Mouse (Mus musculus) liver, embryonic 13.5 days (tissue): ENCODE data around the gene Mus81. TPM values are rescaled to one million over a fixed set of nuclear protein-coding genes. Genes with fewer than 3 reads are reported as not detected.

Experiments used
- ATAC-seq: fragments of 200-750 bp; cut with Nextera tagmentation; 2 replicates; pipeline ENCODE4 v1.8.0; 2017; ENCODE audit warnings: low read depth, mild to moderate bottlenecking, moderate number of reproducible peaks, moderate library complexity
- DNase-seq: peaks from one replicate; pipeline ENCODE4 v3.0.0; 2022
- H3K27ac ChIP-seq: fragments of 300-500 bp; sonication (generic); 2 replicates; pipeline ENCODE4 v1.5.1; 2015; ENCODE audit warnings: moderate library complexity, mild to moderate bottlenecking, inconsistent platforms
- H3K27me3 ChIP-seq: fragments of 300-500 bp; sonication (generic); 2 replicates; pipeline ENCODE4 v1.6.1; 2015; ENCODE audit warnings: mild to moderate bottlenecking, inconsistent platforms
- H3K36me3 ChIP-seq: fragments of 300-500 bp; sonication (generic); 2 replicates; pipeline ENCODE4 v1.6.1; 2015; ENCODE audit warnings: mild to moderate bottlenecking, inconsistent platforms
- H3K4me1 ChIP-seq: fragments of 300-500 bp; sonication (generic); replicated peaks from 2 replicates; pipeline ENCODE4 v1.6.1; 2015; ENCODE audit warnings: inconsistent platforms
- H3K4me2 ChIP-seq: fragments of 300-500 bp; sonication (generic); 2 replicates; pipeline ENCODE4 v1.6.1; 2015; ENCODE audit warnings: inconsistent platforms, mild to moderate bottlenecking, moderate library complexity
- H3K4me3 ChIP-seq: fragments of 300-500 bp; sonication (generic); replicated peaks from 2 replicates; pipeline ENCODE4 v1.5.1; 2015; ENCODE audit warnings: mild to moderate bottlenecking, inconsistent platforms
- H3K9ac ChIP-seq: fragments of 300-500 bp; sonication (generic); 2 replicates; pipeline ENCODE4 v1.6.1; 2015; ENCODE audit warnings: mild to moderate bottlenecking, inconsistent platforms
- H3K9me3 ChIP-seq: fragments of 300-500 bp; sonication (generic); replicated peaks from 2 replicates; pipeline ENCODE4 v1.6.1; 2016; ENCODE audit warnings: inconsistent platforms
- WGBS: fragments of 180-500 bp; shearing (Covaris S2); methylation state at CpG from one replicate; pipeline ENCODE4 v1.1.7; 2015; ENCODE audit not compliant: insufficient replicate concordance; 5-methylcytosine and 5-hydroxymethylcytosine counted together
- polyA plus RNA-seq: library from polyadenylated mRNA; unstranded; fragments of >200 nt; fragmentation: Nextera tagmentation; extraction: Ambion mirVana; gene quantifications from 2 replicates; pipeline ENCODE4 v1.2.1, GENCODE M21; 2015

Mus81 gene
- polyA plus RNA-seq, 1 experiment from 2014 or later: 16.3 TPM

DNA sequence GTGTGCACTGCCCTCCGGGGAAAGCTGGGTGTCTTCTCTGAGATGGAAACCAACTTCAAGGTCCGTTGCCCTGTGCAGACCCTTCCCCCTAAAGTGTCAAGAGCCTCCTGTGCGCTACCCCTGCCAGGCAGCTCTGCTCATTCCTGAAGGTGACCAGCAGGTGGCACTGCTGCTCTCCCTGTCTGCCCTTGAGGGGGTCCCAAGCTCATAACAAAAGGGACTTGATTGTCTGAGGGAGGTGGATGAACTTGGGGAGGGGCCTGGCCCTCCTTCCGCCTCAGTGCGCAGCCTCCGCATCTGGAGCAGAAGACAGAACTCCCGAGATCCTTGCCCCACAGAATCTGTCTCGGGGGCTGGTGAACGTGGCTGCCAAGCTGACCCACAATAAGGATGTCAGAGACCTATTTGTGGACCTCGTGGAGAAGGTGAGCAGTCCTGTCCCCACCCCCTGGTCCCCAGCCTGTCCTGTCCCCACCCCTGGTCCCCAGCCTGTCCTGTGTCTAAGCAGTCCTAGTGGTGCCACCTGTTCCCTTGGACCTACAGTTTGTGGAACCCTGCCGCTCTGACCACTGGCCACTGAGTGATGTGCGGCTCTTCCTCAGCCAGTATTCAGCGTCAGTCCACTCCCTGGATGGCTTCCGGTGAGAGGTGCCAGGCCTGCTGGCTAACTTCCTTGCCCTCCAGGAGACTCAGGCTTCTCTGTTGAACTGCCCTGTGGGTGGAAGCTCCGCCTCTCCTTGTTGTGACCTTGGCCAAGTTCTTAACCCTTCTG is 24.2 kb downstream of the Mus81 start:
- Histone ChIP-seq H3K9me3 (no peaks in the 10 kb centered on the region), H3K27me3 (no peaks in the 10 kb centered on the region), H3K4me2 (no peak overlapping the region), H3K27ac (no peak overlapping the region), H3K9ac (no peak overlapping the region), H3K4me1 (peaks cover 34% of the 10 kb centered on the region), H3K4me3 (no peak overlapping the region), H3K36me3 (peaks cover 53% of the 10 kb centered on the region)
- ATAC-seq (no peak), DNase-seq (no peak)
- WGBS: 63% methylated on average over 15 of the region's 15 CpGs

DNA sequence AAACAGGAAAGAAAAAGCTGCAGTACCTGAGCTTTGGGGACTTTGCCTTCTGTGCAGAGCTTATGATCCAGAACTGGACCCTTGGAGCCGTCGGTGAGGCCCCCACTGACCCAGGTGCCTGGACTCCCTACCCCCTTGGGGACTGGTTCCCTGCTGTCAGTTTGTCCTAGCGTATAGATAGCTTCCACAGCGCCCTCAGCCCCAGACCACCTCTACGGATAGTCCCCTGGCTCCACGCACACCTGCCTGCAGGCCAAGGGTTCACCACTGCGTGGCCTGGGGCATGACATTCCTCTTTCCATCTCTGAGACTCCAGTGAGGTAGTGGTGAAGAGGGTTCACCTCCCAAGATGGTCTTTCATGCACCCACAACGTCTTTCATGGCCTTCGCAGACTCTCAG is 25.0 kb downstream of the Mus81 start:
- 82% methylated on average over 9 of the region's 9 CpGs for WGBS

GRCm38 (mm10) chr19:5461411-5461810 is 26.8 kb downstream of the Mus81 start:
- Histone ChIP-seq H3K9ac (peak overlapping the region; percentile 82), H3K27me3 (0 out of 2 replicates have a peak, but pooled peaks cover 2% of the 10 kb centered on the region), H3K4me1 (peaks cover 47% of the 10 kb centered on the region), H3K4me2 (peak overlapping the region; percentile 88), H3K36me3 (peaks cover 41% of the 10 kb centered on the region), H3K27ac (no peak overlapping the region), H3K4me3 (peak overlapping the region; percentile 75), H3K9me3 (no peaks in the 10 kb centered on the region)
- DNase-seq (no peak), ATAC-seq (no peak)
- whole genome bisulfite sequencing: 79% methylated on average over 6 of the region's 6 CpGs

More for the DNA sequence above, 25.0 kb downstream of the Mus81 start:
- ATAC-seq (no peak), DNase-seq (no peak)
- Histone ChIP-seq H3K9me3 (no peaks in the 10 kb centered on the region), H3K4me1 (peaks cover 33% of the 10 kb centered on the region), H3K36me3 (peaks cover 53% of the 10 kb centered on the region), H3K27me3 (no peaks in the 10 kb centered on the region), H3K4me2 (no peak overlapping the region), H3K4me3 (no peak overlapping the region), H3K27ac (no peak overlapping the region), H3K9ac (no peak overlapping the region)

DNA sequence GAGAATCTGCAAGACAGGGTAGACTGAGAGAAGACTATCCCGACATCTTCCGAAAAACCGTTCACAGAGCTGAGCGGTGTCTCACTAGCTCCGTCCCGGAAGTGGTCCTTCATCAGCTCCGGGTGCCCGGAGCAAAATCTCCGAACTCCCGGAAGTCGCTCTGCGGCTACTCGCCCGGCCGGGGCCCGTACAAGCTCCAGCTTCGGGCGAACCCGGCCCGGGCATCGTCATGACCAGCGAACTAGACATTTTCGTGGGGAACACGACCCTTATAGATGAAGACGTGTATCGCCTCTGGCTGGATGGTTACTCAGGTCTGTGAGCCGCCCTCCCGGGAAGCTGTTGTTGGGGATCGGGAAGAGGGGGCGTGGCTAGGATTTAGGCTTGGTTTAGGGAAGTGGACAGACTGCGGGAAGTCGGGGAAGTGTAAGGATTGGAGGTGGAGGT is 27.7 kb downstream of the Mus81 start, which contains the start of gene Fibp:
Gene Fibp, plus strand, starts transcription at position 151 of the 447 bp plus-strand sequence.
- peaks cover 31% of the 10 kb centered on the region for H3K36me3 ChIP-seq
- 0 out of 2 replicates have a peak, but pooled peaks cover 6% of the 10 kb centered on the region for H3K27me3 ChIP-seq
- H3K9me3 ChIP-seq: no peaks in the 10 kb centered on the region
- DNase-seq (peak; percentile 80), ATAC-seq (peak; percentile 72)
- peak within 1 kb of the TSS; percentile 88 for H3K4me2 ChIP-seq
- H3K4me1 ChIP-seq: peaks cover 56% of the 10 kb centered on the region
- H3K27ac ChIP-seq: peak within 1 kb of the TSS; percentile 56; the same call in 1 of the 2 replicates
- H3K4me3 ChIP-seq: peak within 1 kb of the TSS; percentile 75
- peak within 1 kb of the TSS; percentile 82 for H3K9ac ChIP-seq
- under 1% methylated on average over 32 of the region's 32 CpGs for WGBS

GRCm38 (mm10) chr19:5459896-5460295 is 28.3 kb downstream of the Mus81 start:
- DNase-seq: no peak
- H3K4me1 ChIP-seq: peaks cover 62% of the 10 kb centered on the region

DNA sequence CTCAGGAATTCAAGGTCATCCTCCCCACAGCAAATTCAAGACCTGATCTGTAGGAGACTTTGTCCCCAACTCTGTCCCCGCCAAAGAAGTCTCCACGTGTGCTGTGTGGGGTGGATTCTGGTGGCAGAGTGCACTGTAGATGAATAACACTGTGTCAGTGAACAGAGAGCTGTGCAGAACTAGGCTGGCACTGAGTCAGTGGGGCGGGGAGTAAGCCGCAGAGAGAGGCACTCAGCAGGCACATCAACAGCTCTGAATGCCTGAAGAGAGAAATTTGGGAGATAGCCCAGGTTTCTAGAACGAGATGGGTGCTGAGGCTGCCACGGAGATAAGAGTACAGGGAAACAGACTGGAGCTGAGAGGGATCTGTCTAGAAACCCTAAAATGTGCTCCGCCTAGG is 29.2 kb downstream of the Mus81 start:
- no peak overlapping the region for H3K9ac ChIP-seq
- H3K27me3 ChIP-seq: 0 out of 2 replicates have a peak, but pooled peaks cover 6% of the 10 kb centered on the region
- ATAC-seq: no peak
- DNase-seq: no peak
- peak overlapping the region; percentile 6; the same call in 1 of the 2 replicates for H3K4me2 ChIP-seq
- peaks cover 17% of the 10 kb centered on the region for H3K36me3 ChIP-seq
- peaks cover 63% of the 10 kb centered on the region for H3K4me1 ChIP-seq
- no peaks in the 10 kb centered on the region for H3K9me3 ChIP-seq
- WGBS: 59% methylated on average over 7 of the region's 7 CpGs
- no peak overlapping the region for H3K4me3 ChIP-seq
- no peak overlapping the region for H3K27ac ChIP-seq

More at GRCm38 (mm10) chr19:5459896-5460295, 28.3 kb downstream of the Mus81 start:
- H3K9me3 ChIP-seq: no peaks in the 10 kb centered on the region
- 0 out of 2 replicates have a peak, but pooled peaks cover 6% of the 10 kb centered on the region for H3K27me3 ChIP-seq
- peaks cover 26% of the 10 kb centered on the region for H3K36me3 ChIP-seq
- 30% methylated on average over 3 of the region's 3 CpGs for WGBS
- H3K4me3 ChIP-seq: peak overlapping the region; percentile 75
- H3K27ac ChIP-seq: no peak overlapping the region; the same call in 1 of the 2 replicates
- peak overlapping the region; percentile 88 for H3K4me2 ChIP-seq
- H3K9ac ChIP-seq: peak overlapping the region; percentile 82
- ATAC-seq: no peak

DNA sequence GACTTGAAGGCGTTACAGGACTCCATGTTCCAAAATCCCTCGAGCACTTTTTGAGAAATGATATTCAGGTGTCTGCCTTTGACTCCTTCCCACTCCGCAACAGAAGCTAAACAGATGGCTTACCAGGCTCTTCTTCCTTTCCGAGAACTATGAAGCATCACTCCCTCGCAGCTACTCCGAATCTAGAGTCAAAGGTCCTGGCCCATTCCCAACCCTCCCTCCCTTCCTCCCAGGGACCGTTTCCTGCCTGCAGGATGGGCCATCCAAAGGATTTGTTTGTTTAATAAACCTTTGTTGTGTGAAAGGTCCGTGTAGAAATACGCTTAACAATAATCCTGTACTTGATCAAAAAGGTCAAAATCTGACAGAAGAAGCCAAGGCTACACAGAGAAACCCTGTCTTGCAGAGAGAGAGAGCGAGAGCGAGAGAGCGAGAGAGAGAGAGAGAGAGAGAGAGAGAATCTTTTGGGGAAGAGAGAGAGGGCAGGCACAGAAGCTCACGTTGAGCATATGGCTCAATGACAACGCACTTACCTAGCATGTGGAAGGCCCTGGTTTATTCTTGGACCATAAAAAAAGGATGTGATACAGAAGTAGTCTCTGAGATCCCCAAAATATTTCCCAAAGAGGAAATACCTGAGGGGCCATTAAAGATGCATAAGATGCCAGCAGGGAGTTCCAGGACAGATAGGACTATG is 30.3 kb downstream of the Mus81 start, which contains the start of gene Ccdc85b:
Gene Ccdc85b, minus strand, starts transcription at position 149 of the 697 bp plus-strand sequence.
- H3K9me3 ChIP-seq: no peaks in the 10 kb centered on the region
- peak within 1 kb of the TSS; percentile 77 for H3K27ac ChIP-seq
- H3K9ac ChIP-seq: peak within 1 kb of the TSS; percentile 79
- peaks cover 9% of the 10 kb centered on the region; the same call in 1 of the 2 replicates for H3K36me3 ChIP-seq
- no peak for DNase-seq
- peak; percentile 4 for ATAC-seq
- peaks cover 63% of the 10 kb centered on the region for H3K4me1 ChIP-seq
- H3K4me2 ChIP-seq: peak within 1 kb of the TSS; percentile 99
- 0 out of 2 replicates have a peak, but pooled peaks cover 6% of the 10 kb centered on the region for H3K27me3 ChIP-seq
- peak within 1 kb of the TSS; percentile 72 for H3K4me3 ChIP-seq
- 15% methylated on average over 14 of the region's 14 CpGs for WGBS

DNA sequence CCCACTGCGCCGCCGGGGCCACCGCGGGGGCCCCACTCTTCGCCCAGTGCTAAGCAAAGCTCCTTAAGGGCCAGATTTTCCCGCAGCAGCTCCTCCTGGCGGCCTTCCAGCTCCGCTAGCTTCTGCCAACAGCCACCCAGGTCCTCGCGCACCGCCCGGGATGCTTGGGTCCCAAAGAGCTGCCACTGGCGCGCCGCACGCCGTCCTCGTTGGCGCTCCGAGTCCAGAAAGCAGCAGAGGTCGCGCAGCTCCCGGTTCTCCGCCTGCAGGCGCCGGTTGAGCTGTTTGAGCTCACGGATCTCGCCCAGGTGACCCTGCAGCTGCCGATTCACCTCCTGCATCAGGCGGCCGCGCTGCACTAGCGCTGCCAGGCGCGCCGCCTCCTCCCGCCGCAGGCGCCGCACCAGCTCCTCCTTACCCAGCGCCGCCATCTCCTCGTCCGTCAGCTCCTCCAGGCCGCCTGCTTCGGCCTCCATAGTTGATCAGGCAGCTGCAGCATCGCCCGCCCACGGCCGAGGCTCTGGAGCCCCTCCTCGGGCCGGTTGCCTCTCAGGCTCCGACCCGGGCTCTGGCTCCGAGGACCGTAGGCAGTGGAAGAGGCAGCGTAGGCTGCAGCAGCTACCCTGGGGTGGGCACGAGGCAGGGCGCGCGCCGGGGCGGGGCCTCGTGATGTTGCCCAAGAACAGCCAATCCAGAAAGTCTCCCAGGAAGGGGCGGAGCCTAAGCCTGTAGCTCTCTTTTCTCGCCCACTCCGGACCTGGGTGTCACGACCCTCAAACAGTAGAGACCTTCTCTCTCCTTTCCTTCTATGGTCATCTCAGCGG is 31.1 kb downstream of the Mus81 start:
- peak; percentile 88 for ATAC-seq
- peak overlapping the region; percentile 79 for H3K9ac ChIP-seq
- H3K36me3 ChIP-seq: 0 out of 2 replicates have a peak, but pooled peaks cover 2% of the 10 kb centered on the region
- peak overlapping the region; percentile 72 for H3K4me3 ChIP-seq
- H3K4me1 ChIP-seq: peaks cover 63% of the 10 kb centered on the region
- 0 out of 2 replicates have a peak, but pooled peaks cover 6% of the 10 kb centered on the region for H3K27me3 ChIP-seq
- no peaks in the 10 kb centered on the region for H3K9me3 ChIP-seq
- peak; percentile 88 for DNase-seq
- under 1% methylated on average over 70 of the region's 70 CpGs for whole genome bisulfite sequencing
- H3K4me2 ChIP-seq: peak overlapping the region; percentile 99
- H3K27ac ChIP-seq: peak overlapping the region; percentile 77

DNA sequence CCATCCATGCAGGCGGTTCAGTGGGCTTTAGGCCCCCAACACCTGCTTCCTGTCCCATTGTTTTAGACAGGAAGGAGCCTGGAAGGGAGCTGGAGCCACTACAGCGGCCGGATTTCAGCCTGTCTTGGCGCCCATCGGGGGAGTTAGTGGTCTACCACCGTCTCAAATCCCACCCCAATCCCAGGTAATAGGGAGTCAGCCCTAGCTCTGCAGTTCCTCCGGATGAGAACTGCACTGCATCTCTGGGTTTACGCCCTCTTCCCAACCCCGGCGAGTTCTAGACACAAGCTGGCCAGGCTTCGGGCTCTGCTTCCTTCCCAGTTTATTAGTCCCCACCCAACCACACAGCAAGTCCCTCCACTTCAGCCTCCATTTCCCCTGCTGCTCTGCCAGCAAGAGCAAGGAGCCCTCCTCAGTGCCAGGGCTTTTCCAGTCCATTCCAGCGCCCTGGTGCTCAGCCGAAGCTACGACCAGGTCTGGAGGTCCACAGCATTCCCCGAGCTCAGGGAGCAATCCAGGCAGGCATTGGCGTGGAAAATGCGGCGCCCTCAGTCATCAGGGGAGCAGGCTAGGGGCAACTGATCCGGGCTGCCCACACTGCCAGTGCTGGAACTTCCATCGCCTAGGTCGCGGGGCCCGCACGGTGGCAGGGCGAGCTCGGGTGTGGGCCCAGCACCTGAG is 31.8 kb downstream of the Mus81 start:
- no peak for DNase-seq
- H3K27me3 ChIP-seq: 0 out of 2 replicates have a peak, but pooled peaks cover 6% of the 10 kb centered on the region
- 3% methylated on average over 26 of the region's 26 CpGs for WGBS
- peak overlapping the region; percentile 72 for H3K4me3 ChIP-seq
- ATAC-seq: no peak
- peak overlapping the region; percentile 99 for H3K4me2 ChIP-seq
- H3K27ac ChIP-seq: peak overlapping the region; percentile 77
- peaks cover 59% of the 10 kb centered on the region for H3K4me1 ChIP-seq
- no peaks in the 10 kb centered on the region for H3K9me3 ChIP-seq
- 0 out of 2 replicates have a peak, but pooled peaks cover 2% of the 10 kb centered on the region for H3K36me3 ChIP-seq
- H3K9ac ChIP-seq: peak overlapping the region; percentile 79

GRCm38 (mm10) chr19:5455568-5455967 is 32.6 kb downstream of the Mus81 start:
- Histone ChIP-seq H3K9me3 (no peaks in the 10 kb centered on the region), H3K36me3 (0 out of 2 replicates have a peak, but pooled peaks cover 2% of the 10 kb centered on the region), H3K4me2 (peak overlapping the region; percentile 99), H3K4me3 (peak overlapping the region; percentile 72; the same call in 1 of the 2 replicates), H3K4me1 (peaks cover 52% of the 10 kb centered on the region), H3K27ac (no peak overlapping the region), H3K9ac (peak overlapping the region; percentile 79), H3K27me3 (peaks cover 8% of the 10 kb centered on the region)
- DNase-seq (no peak), ATAC-seq (no peak)
- WGBS: 59% methylated on average over 8 of the region's 8 CpGs
